Mouse (Mus musculus) megakaryocyte, embryonic 14.5 days (primary cell): ENCODE measurements around the gene Hist1h4m.
"Not testable (repeated sequence)": the region's sequence is repeated elsewhere in the genome, so short reads cannot be mapped to it uniquely, and the experiment has no call there.

Source experiments
- FLI1 ChIP-seq: IDR thresholded peaks from 2 replicates; pipeline ENCODE4 v1.6.1; 2012; ENCODE audit warnings: low read length, inconsistent platforms, mixed read lengths
- GATA1 ChIP-seq: IDR thresholded peaks from 3 replicates; pipeline ENCODE4 v1.6.1; 2012; ENCODE audit warnings: mixed read lengths, low read length, inconsistent platforms, borderline replicate concordance

- not testable (repeated sequence) for TF ChIP-seq GATA1, FLI1
Observed at GRCm38 (mm10) chr13:21840508-21840907, 29.0 kb downstream of the Hist1h4m start.
